Mouse (Mus musculus): Measurements from ENCODE around the gene Tmem165.
A peak's percentile ranks its signal among the peaks of the same experiment; 100 is the strongest.

The Tmem165 gene

DNA sequence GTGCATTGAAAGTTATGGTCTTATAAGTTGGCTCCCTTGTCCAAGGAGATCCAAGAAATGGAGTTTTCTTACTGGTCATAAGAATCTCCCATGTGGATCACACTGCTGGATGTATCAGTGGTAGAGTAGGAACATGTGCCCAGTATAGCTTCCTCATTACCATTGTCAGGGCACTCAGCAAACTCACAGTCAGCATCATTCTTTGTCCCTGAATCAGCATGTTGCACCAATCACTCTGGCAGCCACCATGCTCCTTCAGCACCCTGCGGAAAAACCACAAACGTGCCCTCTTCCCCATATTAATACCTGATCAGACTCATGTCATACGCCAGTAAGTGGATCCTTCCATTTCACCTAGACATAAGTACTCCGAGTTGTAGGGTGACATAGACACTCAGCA is 8.6 kb upstream of the Tmem165 start:
- no peak for DNase-seq (ENCODE audit: low spot score)

DNA sequence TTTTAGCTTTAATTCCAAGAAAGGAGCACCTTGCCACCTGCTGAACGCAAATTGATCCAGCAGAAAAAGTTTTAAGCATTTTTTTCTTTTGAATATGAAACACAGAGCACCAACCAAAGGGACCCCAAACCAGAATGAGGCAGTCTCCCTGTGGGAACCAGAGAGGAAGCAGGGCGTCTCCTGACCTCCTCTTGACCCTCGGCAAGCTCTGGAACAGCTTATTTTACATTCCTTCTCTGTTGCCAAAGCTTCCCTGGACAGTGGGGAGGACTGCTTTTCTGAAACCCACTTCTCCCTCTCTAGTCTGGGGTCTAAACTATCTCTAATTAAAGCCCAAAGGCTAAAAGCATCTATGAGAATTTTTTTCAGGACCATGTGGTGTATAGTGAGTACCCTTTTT is 7.3 kb upstream of the Tmem165 start:
- no peak for DNase-seq (ENCODE audit: low spot score)

DNA sequence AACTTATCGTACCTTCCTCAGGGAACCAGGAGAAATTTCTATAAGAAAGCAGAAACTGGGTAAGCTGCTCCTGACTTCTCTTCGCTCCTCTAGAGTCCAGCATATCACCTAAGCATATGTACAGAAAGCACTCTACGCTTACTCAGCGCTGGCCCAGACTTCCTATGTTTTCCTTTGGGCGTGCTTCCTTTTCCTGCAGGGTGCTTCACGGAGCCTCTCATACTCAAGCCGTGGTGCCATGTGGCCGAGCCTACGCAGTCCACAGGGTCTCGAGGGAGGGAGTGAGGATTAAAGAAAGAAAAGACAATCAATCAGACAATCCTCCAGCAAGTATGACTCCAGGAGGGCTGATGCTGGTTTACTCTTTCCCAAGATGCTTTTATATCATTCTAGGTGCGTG is 6.8 kb upstream of the Tmem165 start:
- no peak for DNase-seq (ENCODE audit: low spot score)

DNA sequence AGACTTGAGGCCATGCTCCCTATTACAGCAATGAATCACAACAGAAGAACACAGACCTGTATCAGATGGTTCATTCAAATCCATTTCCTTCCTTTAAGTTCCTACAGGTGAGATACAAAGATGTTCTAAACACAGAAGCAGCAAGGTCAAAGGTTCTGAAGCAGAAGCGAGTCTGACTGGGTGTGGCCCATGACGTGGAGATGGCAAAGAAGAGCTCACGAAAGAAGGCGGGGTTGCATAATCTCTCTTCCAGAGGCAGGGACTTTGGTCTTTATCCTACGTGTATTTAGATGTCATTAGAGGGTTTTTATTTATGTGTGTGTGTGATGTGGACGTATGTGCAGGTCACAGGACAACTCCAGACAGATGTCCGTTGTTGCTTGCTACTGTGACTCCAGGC is 6.0 kb upstream of the Tmem165 start:
- DNase-seq (ENCODE audit: low spot score): no peak

DNA sequence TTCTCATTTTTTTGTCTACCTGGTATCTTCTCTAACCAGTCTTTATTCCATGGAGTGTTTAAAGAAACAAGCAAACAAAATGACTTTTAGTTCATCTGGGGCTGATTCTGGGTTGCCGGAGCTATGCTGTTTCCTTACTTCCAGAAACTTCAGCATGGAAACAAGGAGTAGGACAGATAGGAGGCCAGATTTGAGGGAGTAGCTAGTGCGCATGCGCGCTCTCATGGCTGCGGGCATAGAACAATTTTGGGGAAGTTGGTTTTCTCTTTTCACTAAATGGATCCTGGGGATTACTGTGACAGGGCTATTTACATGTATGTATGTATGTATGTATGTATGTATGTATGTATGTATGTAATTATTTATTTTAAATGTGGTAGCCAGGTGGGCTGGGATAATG is 4.5 kb upstream of the Tmem165 start:
- no peak for DNase-seq (ENCODE audit: low spot score)

DNA sequence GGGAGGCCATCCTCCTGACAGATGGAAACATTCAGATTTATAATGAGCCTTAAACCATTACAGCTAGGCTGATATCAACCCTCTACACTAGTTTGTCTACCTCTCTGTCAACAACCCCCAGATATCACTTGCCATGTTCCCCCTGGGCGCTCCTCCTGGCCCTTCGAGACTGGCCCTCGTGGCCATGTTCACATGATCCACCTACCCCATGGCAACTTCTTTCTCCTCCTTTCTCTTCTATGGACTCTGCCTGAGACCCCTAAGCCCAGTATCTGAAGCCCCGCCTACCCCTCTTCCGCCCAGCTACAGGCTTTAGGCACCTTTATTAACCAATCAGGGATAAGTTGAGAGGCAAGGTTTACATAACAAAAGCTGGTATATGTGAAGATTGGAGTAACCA is 3.9 kb upstream of the Tmem165 start:
- no peak for DNase-seq (ENCODE audit: low spot score)

DNA sequence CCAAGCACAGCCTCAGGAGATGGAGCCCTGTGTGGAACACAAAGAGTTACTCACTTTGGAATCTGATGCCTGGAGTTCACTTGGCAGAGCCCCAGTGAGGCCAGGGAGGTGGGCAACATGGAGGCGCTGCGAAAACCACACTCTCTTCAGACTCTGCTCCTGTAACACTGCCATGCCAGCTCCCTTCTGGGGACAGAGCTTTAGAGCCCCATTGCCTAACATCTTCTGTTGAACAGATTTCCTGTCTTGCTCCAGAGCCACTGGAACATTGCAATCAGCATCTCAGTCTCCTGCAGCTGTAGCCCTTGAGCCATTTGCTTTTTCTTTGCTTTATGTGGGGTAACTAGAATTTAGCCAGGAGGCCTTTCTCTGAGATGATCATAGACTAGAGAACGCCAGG is 1.4 kb upstream of the Tmem165 start:
- DNase-seq (ENCODE audit: low spot score): no peak

DNA sequence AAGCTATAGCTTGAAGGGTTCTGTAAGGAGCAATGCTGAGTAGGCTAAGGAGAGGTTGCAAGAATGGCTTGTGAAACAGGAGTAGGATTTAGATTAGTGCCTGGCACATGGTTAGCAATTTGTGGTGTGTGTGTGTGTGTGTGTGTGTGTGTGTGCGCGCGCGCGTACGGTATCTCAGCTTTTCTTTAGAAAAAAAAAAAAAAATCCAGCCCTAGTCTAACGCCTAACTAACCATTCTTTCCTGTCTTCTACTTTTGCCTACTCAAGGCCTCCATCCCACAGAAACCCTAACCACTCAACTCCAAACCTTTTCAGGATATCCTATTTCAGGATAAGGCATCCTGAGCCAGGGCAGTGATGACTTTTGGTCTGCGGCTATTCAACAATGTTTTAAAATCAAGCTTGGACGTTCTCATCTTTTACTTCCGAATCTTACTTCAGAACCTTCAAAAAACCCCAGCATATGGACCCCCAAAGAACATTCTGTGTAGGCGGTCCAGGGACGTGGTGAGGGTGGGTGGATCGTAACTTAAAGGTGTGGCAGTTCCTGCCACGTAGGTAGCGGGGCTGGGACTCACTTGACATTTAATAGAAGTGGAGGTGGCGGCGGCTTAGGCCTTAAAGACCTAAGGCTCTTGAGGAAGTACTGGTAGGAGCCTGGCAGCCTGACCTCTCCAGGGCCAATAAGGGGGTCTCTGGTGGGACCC is 484 bp upstream of the Tmem165 start:
- no peak for DNase-seq (ENCODE audit: low spot score)

DNA sequence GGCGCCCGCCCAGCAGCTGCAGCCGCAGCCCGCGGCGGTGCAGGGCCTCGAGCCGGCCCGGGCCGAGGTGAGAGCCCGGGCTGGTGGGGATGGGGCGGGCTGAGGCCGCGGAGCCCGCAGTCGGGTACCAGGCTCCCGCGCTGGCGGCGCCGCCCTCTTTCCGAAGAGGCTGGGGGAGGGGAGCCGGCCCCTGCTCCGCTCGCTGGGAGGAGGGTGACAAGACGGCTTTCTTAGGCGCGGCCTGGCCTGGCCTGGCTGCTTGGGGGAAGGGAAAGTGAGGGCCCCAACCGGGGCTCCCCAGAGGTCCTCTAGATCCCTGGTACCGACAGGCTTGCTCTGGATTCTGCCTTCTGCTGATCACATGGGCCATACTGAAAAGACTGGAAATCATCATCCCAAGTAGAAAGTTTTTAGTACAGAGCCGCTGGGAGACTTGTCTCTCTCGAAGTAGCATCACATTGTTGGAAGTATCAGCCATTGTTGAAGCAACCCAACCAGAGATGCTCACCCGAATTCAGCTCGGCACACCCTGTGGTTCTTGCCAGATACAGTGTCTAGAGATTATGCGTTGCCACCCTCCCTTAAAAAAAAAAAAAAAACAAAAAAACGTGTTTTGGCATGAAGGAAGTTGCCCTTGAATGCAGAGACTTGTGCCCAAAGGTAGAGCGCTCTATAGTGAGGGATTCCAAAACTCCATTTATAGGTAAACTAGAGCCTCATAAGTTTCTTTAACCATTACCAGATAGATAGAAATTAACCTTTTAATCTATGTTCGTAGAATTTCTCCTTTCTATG is 803 bp downstream of the Tmem165 start:
- DNase-seq (ENCODE audit: low spot score): peak; percentile 60

DNA sequence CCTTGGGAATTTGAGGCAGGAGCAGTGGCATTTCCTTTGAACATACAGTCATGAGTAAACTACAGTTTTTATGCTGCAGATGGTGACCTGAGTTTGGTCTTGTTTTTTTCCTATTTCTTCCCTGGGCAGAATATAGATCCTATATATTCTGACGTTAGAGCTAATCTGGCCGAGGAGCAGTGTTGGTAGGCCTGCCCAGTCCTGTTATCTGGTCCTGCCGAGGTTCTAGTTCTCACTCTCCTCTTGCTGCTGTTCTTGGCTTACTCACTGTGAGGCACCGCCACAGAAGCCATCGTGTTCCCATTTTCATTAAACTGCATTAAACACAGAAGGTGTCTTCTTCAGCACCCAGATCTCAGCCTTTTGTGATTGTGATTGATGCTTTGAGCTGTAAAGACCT is 4.2 kb downstream of the Tmem165 start:
- DNase-seq (ENCODE audit: low spot score): no peak

DNA sequence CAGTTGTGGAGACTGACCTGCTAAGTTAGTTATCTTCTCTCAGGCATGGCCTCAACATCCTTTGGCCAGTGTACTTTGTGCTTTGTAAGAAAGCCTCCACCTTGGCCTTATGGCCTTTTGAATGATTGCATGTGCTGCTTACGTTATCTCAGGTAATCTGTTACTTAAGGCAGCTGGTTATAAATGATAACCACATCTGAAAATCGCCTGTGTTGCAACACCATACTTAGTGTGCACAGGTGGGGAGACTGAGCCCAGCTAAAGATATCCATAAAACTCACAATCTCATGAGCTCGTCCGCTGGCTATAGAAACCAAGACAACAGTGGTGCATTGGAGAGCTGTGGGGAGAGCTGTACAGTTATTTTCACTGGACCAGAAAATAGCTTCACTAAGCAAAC is 6.9 kb downstream of the Tmem165 start:
- no peak for DNase-seq (ENCODE audit: low spot score)

DNA sequence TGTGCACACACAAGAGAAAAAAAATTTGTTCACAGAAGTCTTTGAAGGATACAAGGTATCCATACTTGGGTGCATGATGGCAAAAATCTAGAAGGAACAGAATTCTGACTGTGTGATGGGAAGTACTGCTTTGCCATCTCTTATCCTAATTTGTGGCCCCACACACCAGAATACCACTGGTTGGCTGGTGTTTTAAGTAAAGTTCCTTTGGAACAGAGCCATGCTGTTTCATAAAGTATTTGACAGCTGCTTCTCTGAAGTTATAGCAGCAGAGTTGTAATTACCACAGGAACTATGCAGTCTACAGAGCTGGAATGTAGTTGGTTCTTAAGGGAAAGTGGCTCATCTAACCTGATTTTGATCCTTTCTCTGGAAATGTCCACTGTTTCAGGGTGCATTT is 9.4 kb downstream of the Tmem165 start:
- DNase-seq (ENCODE audit: low spot score): no peak

DNA sequence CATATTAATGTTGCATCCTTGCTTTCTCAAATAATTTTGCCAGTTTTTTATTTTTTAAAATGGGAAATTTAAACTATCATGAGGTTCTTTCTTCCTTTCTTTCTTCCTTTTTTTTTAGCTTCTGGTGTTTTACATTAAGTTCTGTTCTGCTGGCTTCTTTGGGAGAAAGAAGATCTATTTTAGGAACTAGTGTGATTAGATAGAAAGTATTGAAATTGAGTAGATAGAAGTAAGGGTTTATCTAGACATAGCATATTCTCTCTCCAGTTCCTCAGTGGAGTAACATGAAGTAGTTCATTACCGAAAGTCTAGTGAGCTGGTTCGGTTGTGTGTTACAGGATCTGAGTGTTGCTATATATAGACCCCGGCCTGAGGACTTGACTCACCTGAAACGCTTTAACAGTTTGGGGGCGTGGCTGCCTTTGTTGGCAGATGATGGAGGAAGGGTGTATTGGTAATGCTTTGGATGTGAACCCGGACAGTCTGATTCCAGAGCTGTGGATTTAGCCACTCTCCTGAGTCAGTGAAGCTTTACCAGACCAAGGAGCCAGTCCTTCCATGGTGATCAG is 10.8 kb downstream of the Tmem165 start:
- no peak for DNase-seq (ENCODE audit: low spot score)

DNA sequence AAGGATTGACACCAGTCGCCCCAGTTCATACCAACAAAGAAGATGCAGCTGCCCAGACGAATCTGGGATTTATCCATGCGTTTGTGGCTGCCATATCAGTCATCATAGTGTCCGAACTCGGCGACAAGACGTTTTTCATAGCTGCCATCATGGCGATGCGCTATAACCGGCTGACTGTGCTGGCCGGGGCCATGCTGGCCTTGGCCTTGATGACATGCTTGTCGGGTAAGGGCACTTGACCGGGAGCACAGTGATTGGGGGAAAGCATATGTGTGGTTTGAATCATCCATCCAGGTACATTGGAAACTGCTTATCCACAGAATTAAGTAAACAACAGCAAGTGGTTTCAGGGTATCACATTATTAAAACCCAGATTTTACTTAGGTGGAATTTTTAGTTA is 15.7 kb downstream of the Tmem165 start:
- DNase-seq (ENCODE audit: low spot score): no peak

DNA sequence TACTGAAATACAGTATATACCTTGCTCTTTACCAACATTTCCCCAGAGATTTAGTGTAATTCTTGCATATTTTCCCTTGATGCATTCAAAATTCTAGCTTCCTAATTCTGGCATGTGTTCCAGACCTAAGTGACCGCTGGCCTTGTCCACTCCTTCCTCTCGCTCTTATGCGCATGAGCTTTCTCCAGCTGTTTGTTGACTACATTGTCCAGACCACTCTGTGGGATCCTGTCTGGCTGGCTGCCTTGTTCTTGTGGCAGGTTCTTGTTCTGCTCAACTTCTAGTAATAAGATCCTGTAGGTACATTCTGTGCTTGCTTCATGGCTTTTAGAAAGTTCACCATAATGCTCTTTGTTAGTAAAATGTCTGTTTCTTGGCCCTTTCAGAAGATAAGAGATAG is 19.5 kb downstream of the Tmem165 start:
- no peak for DNase-seq (ENCODE audit: low spot score)

DNA sequence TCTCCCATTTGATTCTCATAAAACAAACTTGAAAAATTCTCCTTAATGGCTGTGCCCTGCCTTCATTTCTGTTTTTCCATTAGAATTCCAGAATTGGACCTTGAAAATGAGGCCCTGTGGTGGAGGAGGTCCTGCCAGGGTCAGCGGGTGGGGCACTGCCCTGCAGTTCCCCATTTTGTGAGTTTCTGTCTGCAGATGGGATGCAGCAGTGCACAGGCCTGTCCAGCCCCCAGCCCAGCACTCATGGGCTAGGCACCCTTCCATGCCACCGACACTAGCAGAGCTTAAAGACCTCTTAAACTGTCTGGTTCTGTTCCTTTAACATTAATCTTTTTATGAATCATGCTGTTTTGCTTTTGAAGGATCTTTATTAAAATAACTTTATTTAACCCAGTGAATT is 22.2 kb downstream of the Tmem165 start:
- no peak for DNase-seq (ENCODE audit: low spot score)

DNA sequence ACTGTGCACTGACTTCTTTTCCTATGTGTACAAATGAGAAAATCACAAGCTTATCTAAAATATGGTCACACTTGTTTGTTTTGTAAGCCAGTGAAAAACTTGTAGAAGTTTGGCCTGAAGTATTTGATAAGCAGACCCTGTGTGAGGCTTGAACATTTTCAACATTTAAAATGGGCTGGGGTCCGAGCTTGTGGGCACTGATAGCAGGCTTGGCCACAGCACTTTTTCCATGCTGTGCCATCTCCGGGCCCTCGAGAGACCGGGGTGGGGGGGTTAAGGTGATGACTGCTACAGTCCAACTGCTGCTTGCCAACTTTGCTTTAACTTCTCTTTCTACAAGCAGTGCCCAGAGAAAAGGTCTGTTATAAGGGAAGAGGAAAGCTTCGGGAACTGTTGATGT is 24.4 kb downstream of the Tmem165 start:
- DNase-seq (ENCODE audit: low spot score): no peak

DNA sequence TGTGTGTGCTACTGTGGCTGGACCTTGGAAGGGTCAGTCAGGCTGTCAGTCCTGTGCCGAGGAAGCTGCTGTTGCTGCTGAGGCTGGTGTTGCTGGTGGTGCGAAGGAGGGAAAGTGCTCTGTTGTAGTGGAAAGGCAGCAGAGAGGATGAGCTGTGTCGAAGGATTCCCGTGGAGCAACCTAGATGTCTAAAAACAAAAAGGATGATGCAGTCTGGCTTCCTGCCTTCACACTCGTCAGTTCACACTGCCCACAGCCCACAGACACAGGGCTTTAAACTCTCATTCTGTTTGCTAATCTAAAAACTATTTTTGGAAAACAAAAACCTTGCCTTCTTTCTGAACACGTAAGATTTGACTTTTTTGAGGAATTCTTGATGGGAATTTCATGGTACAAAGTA is 33.0 kb downstream of the Tmem165 start:
- no peak for DNase-seq (ENCODE audit: low spot score)

DNA sequence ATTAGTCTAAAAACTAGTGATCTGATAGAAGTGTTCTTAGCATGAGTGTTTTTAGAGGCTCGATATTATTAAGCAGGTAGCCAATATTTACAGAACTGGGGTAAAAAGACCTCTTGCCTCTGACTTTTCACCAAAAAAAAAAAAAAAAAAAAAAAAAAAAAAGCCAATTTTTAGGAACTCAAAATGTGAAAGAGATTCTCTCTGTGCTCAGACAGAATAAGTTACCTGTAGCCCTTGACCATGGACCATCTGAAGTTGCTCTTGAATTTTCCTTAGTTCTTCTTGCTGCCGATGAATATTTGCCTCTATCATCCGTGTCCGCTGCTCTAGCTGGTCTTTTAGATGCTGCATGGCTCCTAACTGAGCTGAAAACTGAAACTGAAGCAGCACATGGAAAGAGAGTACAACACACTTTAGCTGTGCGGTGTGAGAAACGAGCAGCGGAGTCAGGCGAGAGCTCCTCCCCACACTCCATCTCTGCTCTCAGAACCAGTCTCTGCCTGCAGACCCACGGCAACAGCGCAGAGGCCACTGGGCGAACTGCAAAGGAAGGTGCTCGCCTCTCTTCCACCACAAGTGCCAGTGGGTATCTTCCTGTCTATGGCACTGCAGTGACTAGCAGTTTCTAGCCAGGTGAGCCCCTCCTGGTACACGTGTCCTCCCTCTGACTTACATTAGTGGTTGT is 47.6 kb downstream of the Tmem165 start:
- no peak for DNase-seq (ENCODE audit: low spot score)

DNA sequence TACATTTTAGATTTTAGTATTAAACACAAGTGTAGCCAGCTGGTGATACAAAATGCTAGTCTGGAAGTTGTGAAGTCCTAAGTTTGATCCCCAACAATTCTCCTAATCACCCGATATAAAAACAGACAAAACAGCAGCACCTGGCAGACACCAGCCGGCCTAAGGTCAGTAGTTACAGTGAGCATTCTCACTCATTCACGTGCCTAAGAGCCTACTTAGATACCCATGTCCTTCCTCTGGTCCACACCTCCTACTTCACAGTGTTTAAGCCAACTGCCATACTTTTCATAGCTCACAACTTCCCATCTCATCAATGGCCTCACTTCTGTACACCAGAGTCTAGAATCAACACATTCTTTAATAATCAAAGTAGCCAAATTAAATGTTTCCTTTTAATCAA is 59.6 kb downstream of the Tmem165 start:
- DNase-seq (ENCODE audit: low spot score): no peak

DNA sequence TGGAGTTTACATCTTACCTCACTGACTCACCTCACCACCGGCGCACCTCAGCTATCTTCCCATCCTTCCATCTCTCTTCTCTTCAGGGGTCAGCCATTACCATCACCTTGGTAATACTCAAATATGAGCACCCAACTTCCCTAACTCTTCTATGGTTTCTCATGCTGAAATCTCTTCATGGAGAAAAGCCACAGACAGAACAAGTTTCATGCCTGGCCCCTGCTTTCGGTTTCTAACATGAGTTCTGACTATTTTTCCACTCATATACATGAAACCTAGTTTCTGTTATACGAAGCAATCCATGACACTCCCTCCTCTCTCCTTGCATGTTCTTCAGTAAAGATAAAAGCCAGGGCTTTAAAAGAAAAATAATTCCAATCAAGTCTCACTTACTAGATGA is 60.2 kb downstream of the Tmem165 start:
- DNase-seq (ENCODE audit: low spot score): no peak

DNA sequence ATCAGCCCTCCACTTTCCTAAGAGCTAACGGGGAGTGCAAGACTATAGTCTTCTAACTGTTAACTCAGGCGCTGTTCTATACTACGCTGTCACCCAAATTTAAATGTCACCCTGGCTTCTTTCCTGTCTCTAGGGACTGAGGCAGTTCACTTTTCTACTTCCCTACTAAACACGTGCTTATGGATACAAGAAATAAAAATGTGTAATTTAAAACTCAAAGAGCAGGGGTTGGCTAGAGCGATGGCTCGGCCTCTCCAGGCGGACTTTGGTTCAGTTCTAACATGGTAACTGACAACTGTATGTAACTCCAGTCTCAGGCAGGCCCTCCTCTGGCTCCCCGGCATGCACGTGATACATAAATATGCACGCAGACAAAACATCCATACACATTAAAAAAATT is 60.8 kb downstream of the Tmem165 start:
- no peak for DNase-seq (ENCODE audit: low spot score)

DNA sequence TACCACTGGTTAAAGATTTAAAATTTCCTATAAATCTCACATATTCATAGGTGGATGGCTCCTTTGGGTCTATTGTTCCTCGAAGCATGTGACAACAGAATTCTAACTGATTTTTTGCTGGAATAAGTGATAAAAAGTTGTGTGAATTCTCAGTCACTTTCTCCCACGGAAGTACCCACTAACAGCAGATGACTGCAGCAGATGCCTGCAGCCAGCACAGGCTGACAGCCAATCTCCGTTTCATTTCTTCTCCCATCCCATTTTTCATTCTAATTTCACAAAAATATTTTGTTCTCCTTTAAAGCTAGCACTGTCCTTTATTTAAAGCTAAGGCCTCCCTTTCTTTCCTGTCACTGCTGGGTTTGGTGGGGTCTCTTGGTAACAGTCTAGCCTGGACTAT is 61.7 kb downstream of the Tmem165 start:
- no peak for DNase-seq (ENCODE audit: low spot score)

All from urinary bladder, postnatal 25 days (tissue).